Mouse (Mus musculus) stomach, embryonic 14.5 days (tissue): ENCODE data around the gene Pde4d. TPM values are rescaled to one million over a fixed set of nuclear protein-coding genes. Genes with fewer than 3 reads are reported as not detected.

Source experiments
- ATAC-seq: fragments of 200-750 bp; cut with Nextera tagmentation; 2 replicates; pipeline ENCODE4 v1.8.0; 2017; ENCODE audit warnings: low read depth, moderate TSS enrichment; ENCODE audit not compliant: insufficient number of reproducible peaks, insufficient read depth, low FRiP score
- H3K27ac ChIP-seq: fragments of 300-500 bp; sonication (generic); 2 replicates; pipeline ENCODE4 v1.5.1; 2014; ENCODE audit warnings: mild to moderate bottlenecking, low read length, moderate library complexity, mixed read lengths
- H3K27me3 ChIP-seq: fragments of 300-500 bp; sonication (generic); 2 replicates; pipeline ENCODE4 v1.6.1; 2014; ENCODE audit warnings: low read length, control low read depth, mixed read lengths; ENCODE audit not compliant: control insufficient read depth, insufficient read depth
- H3K36me3 ChIP-seq: fragments of 300-500 bp; sonication (generic); 2 replicates; pipeline ENCODE4 v1.6.1; 2014; ENCODE audit warnings: mild to moderate bottlenecking, control low read depth, low read length, moderate library complexity, mixed read lengths; ENCODE audit not compliant: control insufficient read depth, insufficient read depth
- H3K4me1 ChIP-seq: fragments of 300-500 bp; sonication (generic); 2 replicates; pipeline ENCODE4 v1.6.1; 2014; ENCODE audit warnings: low read length, control low read depth, mixed read lengths; ENCODE audit not compliant: control insufficient read depth, insufficient read depth
- H3K4me2 ChIP-seq: fragments of 300-500 bp; sonication (generic); replicated peaks from 2 replicates; pipeline ENCODE4 v1.6.1; 2014; ENCODE audit warnings: low read depth, low read length, control low read depth
- H3K4me3 ChIP-seq: fragments of 300-500 bp; sonication (generic); 2 replicates; pipeline ENCODE4 v1.5.1; 2014; ENCODE audit warnings: low read depth, low read length, control low read depth
- H3K9ac ChIP-seq: fragments of 300-500 bp; sonication (generic); replicated peaks from 2 replicates; pipeline ENCODE4 v1.6.1; 2014; ENCODE audit warnings: low read depth, mild to moderate bottlenecking, control low read depth, low read length, moderate library complexity, mixed read lengths
- H3K9me3 ChIP-seq: fragments of 300-500 bp; sonication (generic); 2 replicates; pipeline ENCODE4 v1.6.1; 2016; ENCODE audit warnings: low read depth, low read length, control low read depth; ENCODE audit not compliant: control insufficient read depth
- WGBS: fragments of 180-500 bp; shearing (Covaris S2); extraction: QIAGEN DNeasy Blood & Tissue Kit; methylation state at CpG from one replicate; pipeline ENCODE4 v1.1.7; 2014; 5-methylcytosine and 5-hydroxymethylcytosine counted together
- polyA plus RNA-seq: library from polyadenylated mRNA; unstranded; fragments of >200 nt; fragmentation: Nextera tagmentation; extraction: Ambion mirVana; gene quantifications from 2 replicates; pipeline ENCODE4 v1.2.1, GENCODE M21; 2014

Pde4d gene
- polyA plus RNA-seq, 1 experiment from 2014 or later, result 29.3 TPM

DNA sequence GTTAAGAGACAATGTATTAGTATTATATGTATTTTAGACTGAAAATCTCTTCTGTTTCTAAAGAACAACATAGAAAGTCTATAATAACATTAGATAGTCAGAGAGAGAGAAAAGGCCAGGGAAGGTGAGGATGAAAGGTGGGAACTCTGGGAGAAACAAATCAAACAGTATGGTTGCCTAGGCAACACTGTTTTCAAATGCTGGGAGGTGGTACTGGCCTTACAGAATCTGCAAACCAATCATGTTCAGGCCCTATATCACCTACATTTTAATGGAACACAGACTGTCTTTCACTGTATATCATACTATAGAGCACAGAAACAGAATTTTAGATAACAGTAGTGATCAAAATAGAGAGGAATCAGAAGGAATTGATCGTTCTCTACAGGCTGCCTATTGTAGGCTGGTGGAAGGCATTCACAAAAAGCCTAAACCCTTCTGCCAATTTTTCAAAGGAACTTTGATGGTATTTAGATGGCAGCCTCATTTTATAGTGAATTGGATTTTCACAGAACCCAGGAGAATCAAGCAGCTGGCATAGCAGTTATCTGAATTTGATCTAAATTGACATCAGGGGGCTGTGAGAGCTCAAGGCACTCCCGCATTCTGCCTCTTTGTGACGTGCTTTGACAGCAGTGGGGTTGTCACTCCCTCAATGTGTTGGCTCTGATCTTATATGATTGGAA lies 1084.2 kb downstream of the Pde4d start:
- 70% methylated on average over 3 of the region's 3 CpGs for WGBS
- no peaks in the 10 kb centered on the region for H3K27me3 ChIP-seq
- ATAC-seq, result no peak

DNA sequence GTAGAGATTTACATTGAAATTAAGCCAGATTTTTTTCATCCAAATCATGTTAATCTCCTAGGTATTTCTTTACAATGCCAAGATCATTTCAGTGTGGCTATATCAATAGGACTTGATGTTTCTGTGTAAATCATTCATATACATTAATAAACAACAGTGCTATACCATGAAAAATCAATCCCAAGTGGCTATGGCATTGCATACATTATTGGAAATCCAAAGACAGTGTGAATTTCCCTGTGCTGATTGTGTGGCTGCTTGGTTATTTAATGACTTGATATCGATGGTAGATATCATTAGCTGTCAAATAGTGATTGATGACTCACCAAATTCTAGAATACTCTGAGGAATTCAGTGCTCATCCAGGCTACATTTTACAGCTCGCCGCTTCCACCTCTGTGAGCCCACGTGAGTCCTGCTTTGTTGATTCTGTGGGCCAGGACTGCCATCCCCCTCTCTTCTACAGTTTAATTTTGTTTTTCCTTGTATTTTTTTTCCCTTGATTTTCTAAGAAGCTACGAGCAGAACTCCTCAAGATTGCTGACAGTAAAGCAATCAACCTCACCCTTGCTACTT lies 1085.0 kb downstream of the Pde4d start:
- no peak overlapping the region for H3K4me3 ChIP-seq
- H3K4me2 ChIP-seq, result no peak overlapping the region
- H3K4me1 ChIP-seq, result no peaks in the 10 kb centered on the region
- H3K27ac ChIP-seq, result no peak overlapping the region
- no peaks in the 10 kb centered on the region for H3K27me3 ChIP-seq
- 46% methylated on average over 5 of the region's 5 CpGs for WGBS
- no peaks in the 10 kb centered on the region for H3K9me3 ChIP-seq
- no peak overlapping the region for H3K9ac ChIP-seq
- no peaks in the 10 kb centered on the region for H3K36me3 ChIP-seq
- ATAC-seq, result no peak

More for the DNA sequence above, 1084.2 kb downstream of the Pde4d start:
- Histone ChIP-seq H3K9me3 (no peaks in the 10 kb centered on the region), H3K36me3 (no peaks in the 10 kb centered on the region), H3K4me1 (no peaks in the 10 kb centered on the region), H3K4me3 (no peak overlapping the region), H3K27ac (no peak overlapping the region), H3K4me2 (no peak overlapping the region), H3K9ac (no peak overlapping the region)

DNA sequence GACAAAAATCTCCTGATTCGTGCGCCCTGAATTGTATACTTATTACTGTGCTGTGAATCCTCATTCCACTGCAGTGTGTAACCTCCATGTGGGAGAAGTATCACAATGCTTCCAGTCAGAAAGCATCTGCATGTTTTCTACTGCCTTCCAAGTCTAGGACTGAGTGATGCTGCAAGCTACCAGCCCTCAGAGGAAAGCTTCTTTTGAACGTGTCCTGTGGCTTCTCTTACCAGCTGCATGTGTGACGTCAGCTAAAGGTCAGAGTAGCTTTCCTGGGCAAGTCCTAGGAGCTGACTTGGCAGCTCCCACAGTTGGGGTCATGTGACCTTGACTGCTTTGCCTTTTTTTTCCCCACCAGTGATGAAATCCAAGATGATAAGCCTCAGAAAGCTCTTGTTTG lies 1086.9 kb downstream of the Pde4d start:
- WGBS, result 54% methylated on average over 4 of the region's 4 CpGs
- H3K9me3 ChIP-seq, result no peaks in the 10 kb centered on the region
- H3K9ac ChIP-seq, result no peak overlapping the region
- H3K36me3 ChIP-seq, result no peaks in the 10 kb centered on the region
- no peak overlapping the region for H3K4me2 ChIP-seq
- H3K4me1 ChIP-seq, result no peaks in the 10 kb centered on the region
- no peak overlapping the region for H3K27ac ChIP-seq
- ATAC-seq, result no peak
- no peaks in the 10 kb centered on the region for H3K27me3 ChIP-seq
- no peak overlapping the region for H3K4me3 ChIP-seq

DNA sequence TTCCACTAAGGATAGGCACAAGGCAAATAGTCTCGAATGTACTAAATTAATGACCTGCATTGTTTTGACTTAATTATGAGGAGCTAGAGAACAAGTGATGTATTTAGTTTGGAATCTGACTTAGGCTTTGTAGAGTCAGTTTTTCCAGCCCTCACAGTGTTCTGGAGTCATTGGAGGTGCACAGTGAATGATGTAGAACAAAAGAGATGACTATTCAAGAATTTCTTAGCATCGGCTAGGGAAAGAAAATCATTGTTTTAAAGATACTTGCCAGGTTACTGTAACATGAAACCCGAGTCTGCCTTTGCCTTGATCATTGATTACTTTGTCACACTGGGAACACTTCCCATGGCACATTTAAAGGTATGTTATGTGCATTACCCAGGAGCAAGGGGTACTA lies 1089.6 kb downstream of the Pde4d start:
- H3K27me3 ChIP-seq, result no peaks in the 10 kb centered on the region
- H3K36me3 ChIP-seq, result no peaks in the 10 kb centered on the region
- WGBS, result 45% methylated on average over 3 of the region's 3 CpGs
- H3K9ac ChIP-seq, result no peak overlapping the region
- no peak for ATAC-seq
- H3K4me1 ChIP-seq, result no peaks in the 10 kb centered on the region
- no peak overlapping the region for H3K4me3 ChIP-seq
- H3K4me2 ChIP-seq, result no peak overlapping the region
- H3K27ac ChIP-seq, result no peak overlapping the region
- no peaks in the 10 kb centered on the region for H3K9me3 ChIP-seq

DNA sequence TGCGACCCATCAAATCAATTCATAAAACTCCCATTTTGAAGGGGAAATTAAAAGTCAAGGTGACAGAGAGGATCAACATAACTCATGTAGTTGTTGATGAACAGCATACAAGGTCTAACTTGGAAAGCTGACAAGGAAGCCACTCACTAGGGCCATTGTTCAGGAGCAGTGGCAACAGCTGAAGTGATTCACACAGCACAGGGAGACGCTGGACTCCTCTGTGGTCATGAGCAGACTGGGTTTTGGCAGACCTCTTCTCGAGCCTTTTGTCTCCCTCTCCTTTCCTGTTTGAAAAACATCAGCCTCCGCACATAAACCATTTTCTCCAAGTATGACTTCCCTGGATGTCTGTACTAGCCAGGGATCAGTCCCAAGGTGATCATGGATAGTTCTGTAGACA lies 1094.9 kb downstream of the Pde4d start:
- no peak overlapping the region for H3K27ac ChIP-seq
- no peak overlapping the region for H3K9ac ChIP-seq
- no peaks in the 10 kb centered on the region for H3K27me3 ChIP-seq
- H3K4me1 ChIP-seq, result no peaks in the 10 kb centered on the region
- no peak overlapping the region for H3K4me2 ChIP-seq
- H3K9me3 ChIP-seq, result no peaks in the 10 kb centered on the region
- ATAC-seq, result no peak
- H3K4me3 ChIP-seq, result no peak overlapping the region
- H3K36me3 ChIP-seq, result no peaks in the 10 kb centered on the region
- 72% methylated on average over 4 of the region's 4 CpGs for WGBS

DNA sequence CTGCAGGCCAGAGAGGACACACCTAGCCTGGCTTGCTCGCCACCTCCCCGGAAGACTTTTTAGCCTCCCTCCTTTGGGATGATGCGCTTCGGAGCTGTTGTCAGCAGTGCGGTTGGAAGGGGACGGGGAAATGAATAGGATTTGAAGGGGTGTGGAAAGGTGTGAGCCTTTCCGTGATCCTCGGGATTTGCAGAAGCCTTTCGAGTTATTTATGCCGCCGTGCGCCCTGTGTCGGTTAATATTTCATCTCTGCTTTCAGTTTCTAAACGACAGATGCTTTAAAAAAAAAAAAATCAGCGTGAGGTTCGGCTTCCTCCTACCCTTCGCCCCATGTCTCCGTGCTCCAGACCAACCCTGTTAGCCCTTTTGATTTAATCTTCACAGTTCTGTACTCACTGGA lies 1096.6 kb downstream of the Pde4d start:
- Histone ChIP-seq H3K4me3 (no peak overlapping the region), H3K4me1 (no peaks in the 10 kb centered on the region), H3K27me3 (no peaks in the 10 kb centered on the region), H3K27ac (no peak overlapping the region), H3K9me3 (no peaks in the 10 kb centered on the region), H3K36me3 (no peaks in the 10 kb centered on the region), H3K4me2 (no peak overlapping the region), H3K9ac (no peak overlapping the region)
- ATAC-seq, result no peak
- 52% methylated on average over 18 of the region's 18 CpGs for WGBS

DNA sequence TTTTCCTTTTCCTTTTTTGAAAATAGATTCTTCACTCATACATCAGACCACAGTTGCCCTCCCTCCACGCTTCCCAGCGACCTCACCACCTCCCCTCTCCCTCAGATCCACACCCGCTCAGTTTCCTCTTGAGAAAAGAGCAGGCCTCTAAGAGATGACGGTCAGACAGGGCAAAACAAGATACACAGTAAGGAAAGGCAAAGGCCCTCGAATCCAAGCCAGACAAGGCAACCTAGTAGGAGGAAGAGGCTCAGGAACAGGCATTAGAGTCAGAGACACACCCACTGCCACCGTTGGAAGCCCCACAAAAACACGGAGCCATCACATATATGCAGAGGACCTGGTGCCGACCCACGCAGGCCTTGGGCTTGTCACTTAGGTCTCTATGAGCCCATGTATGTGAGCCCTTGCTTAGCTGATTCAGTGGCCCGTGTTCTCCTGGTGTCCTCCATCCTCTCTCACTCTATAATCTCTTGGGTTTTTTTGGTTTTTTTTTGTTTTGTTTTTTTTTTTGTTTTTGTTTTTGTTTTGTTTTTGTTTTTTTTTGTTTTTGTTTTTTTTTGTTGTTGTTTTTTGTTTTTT lies 1097.3 kb downstream of the Pde4d start:
- Histone ChIP-seq H3K9ac (no peak overlapping the region), H3K9me3 (no peaks in the 10 kb centered on the region), H3K4me3 (no peak overlapping the region), H3K4me1 (no peaks in the 10 kb centered on the region), H3K27me3 (no peaks in the 10 kb centered on the region), H3K27ac (no peak overlapping the region), H3K36me3 (no peaks in the 10 kb centered on the region), H3K4me2 (no peak overlapping the region)
- no peak for ATAC-seq
- 78% methylated on average over 10 of the region's 10 CpGs for WGBS

DNA sequence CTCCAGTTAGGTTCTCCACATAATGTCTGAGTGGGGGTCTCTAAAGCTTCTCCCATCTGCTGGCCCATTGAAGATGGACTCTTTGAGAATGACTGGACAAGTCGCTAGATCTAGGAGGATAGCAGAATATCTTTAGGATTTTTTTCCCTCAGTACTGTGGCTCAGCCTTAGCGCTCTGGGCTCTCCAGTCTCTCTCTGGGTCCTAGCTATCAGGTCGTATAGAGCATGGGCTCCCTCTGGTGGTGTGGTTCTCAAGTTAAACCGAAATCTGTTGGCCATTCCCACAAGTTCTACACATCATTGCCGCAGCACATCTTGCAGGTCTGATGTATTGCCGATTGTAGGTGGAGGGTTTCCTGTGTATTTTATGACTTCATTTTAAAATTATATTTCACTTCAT lies 1098.0 kb downstream of the Pde4d start:
- Histone ChIP-seq H3K4me1 (no peaks in the 10 kb centered on the region), H3K27me3 (no peaks in the 10 kb centered on the region), H3K4me3 (no peak overlapping the region), H3K36me3 (no peaks in the 10 kb centered on the region), H3K4me2 (no peak overlapping the region), H3K9me3 (no peaks in the 10 kb centered on the region), H3K27ac (no peak overlapping the region), H3K9ac (no peak overlapping the region)
- 30% methylated on average over 6 of the region's 6 CpGs for WGBS
- peak; percentile 67; the same call in 1 of the 2 replicates for ATAC-seq
